Mouse (Mus musculus) lung, embryonic 14.5 days (tissue): ENCODE data around the gene Ccdc148. TPM values are rescaled to one million over a fixed set of nuclear protein-coding genes. Genes with fewer than 3 reads are reported as not detected.

ENCODE experiments used
- ATAC-seq: fragments of 200-750 bp; cut with Nextera tagmentation; 2 replicates; pipeline ENCODE4 v1.8.0; 2017; ENCODE audit warnings: mild to moderate bottlenecking, moderate TSS enrichment, moderate library complexity; ENCODE audit not compliant: insufficient read depth
- DNase-seq: peaks from one replicate; pipeline ENCODE4 v3.0.0-alpha.2; 2015
- H3K27ac ChIP-seq: fragments of 300-500 bp; sonication (generic); 2 replicates; pipeline ENCODE4 v1.5.1; 2014; ENCODE audit warnings: low read depth, mild to moderate bottlenecking, moderate library complexity
- H3K27me3 ChIP-seq: fragments of 300-500 bp; sonication (generic); 2 replicates; pipeline ENCODE4 v1.6.1; 2014; ENCODE audit warnings: low read length, control low read depth; ENCODE audit not compliant: insufficient read depth
- H3K36me3 ChIP-seq: fragments of 300-500 bp; sonication (generic); 2 replicates; pipeline ENCODE4 v1.6.1; 2014; ENCODE audit warnings: control low read depth; ENCODE audit not compliant: insufficient read depth
- H3K4me1 ChIP-seq: fragments of 300-500 bp; sonication (generic); 2 replicates; pipeline ENCODE4 v1.6.1; 2014; ENCODE audit warnings: antibody characterized with exemption, control low read depth; ENCODE audit not compliant: insufficient read depth
- H3K4me2 ChIP-seq: fragments of 300-500 bp; sonication (generic); 2 replicates; pipeline ENCODE4 v1.6.1; 2014; ENCODE audit warnings: mild to moderate bottlenecking
- H3K4me3 ChIP-seq: fragments of 300-500 bp; sonication (generic); 2 replicates; pipeline ENCODE4 v1.5.1; 2014; ENCODE audit warnings: low read depth, low read length
- H3K9ac ChIP-seq: fragments of 300-500 bp; sonication (generic); 2 replicates; pipeline ENCODE4 v1.6.1; 2014
- H3K9me3 ChIP-seq: fragments of 300-500 bp; sonication (generic); 2 replicates; pipeline ENCODE4 v1.6.1; 2016; ENCODE audit warnings: low read depth, low read length, control low read depth
- CTCF ChIP-seq: IDR thresholded peaks from 2 replicates; pipeline ENCODE4 v1.5.1; 2016; ENCODE audit warnings: antibody characterized with exemption, low read depth
- WGBS: fragments of 180-500 bp; shearing (Covaris S2); extraction: QIAGEN DNeasy Blood & Tissue Kit; methylation state at CpG from one replicate; pipeline ENCODE4 v1.1.7; 2014; 5-methylcytosine and 5-hydroxymethylcytosine counted together
- polyA plus RNA-seq: library from polyadenylated mRNA; unstranded; fragments of >200 nt; fragmentation: Nextera tagmentation; extraction: Ambion mirVana; gene quantifications from 2 replicates; pipeline ENCODE4 v1.2.1, GENCODE M21; 2014

Ccdc148 gene
- polyA plus RNA-seq, 1 experiment from 2014 or later: 1.1 TPM

GRCm38 (mm10) chr2:59054339-59054738, 106.1 kb downstream of the Ccdc148 start:
- DNase-seq (no peak), ATAC-seq (no peak)
- Histone ChIP-seq H3K4me2 (no peak overlapping the region), H3K9me3 (no peaks in the 10 kb centered on the region), H3K36me3 (no peaks in the 10 kb centered on the region), H3K4me3 (no peak overlapping the region), H3K27me3 (no peaks in the 10 kb centered on the region), H3K4me1 (no peaks in the 10 kb centered on the region), H3K27ac (no peak overlapping the region), H3K9ac (no peak overlapping the region)
- WGBS: 59% methylated on average over 5 of the region's 5 CpGs
- no peak for TF ChIP-seq CTCF

- H3K9me3 ChIP-seq: no peaks in the 10 kb centered on the region
- no peak for ATAC-seq
- WGBS: 58% methylated on average over 7 of the region's 7 CpGs
Measured at GRCm38 (mm10) chr2:59053461-59054039, 106.9 kb downstream of the Ccdc148 start.

GRCm38 (mm10) chr2:59050245-59050824, 110.1 kb downstream of the Ccdc148 start:
- Histone ChIP-seq H3K27ac (no peak overlapping the region), H3K4me3 (no peak overlapping the region), H3K9ac (no peak overlapping the region), H3K4me1 (no peaks in the 10 kb centered on the region), H3K9me3 (no peaks in the 10 kb centered on the region), H3K4me2 (no peak overlapping the region), H3K27me3 (no peaks in the 10 kb centered on the region), H3K36me3 (no peaks in the 10 kb centered on the region)
- DNase-seq: no peak
- no peak for TF ChIP-seq CTCF
- 67% methylated on average over 8 of the region's 8 CpGs for WGBS
- ATAC-seq: no peak

More at GRCm38 (mm10) chr2:59053461-59054039, 106.9 kb downstream of the Ccdc148 start:
- no peaks in the 10 kb centered on the region for H3K36me3 ChIP-seq
- H3K27me3 ChIP-seq: no peaks in the 10 kb centered on the region
- H3K4me2 ChIP-seq: no peak overlapping the region
- no peaks in the 10 kb centered on the region for H3K4me1 ChIP-seq
- H3K9ac ChIP-seq: no peak overlapping the region
- H3K4me3 ChIP-seq: no peak overlapping the region
- TF ChIP-seq CTCF: no peak
- no peak overlapping the region for H3K27ac ChIP-seq
- no peak for DNase-seq

- no peak overlapping the region for H3K4me3 ChIP-seq
- WGBS: 43% methylated on average over 4 of the region's 4 CpGs
- H3K27me3 ChIP-seq: no peaks in the 10 kb centered on the region
- TF ChIP-seq CTCF: no peak
- H3K27ac ChIP-seq: no peak overlapping the region
- H3K9ac ChIP-seq: no peak overlapping the region
- no peak overlapping the region for H3K4me2 ChIP-seq
- H3K4me1 ChIP-seq: no peaks in the 10 kb centered on the region
- DNase-seq (no peak), ATAC-seq (no peak)
- H3K9me3 ChIP-seq: no peaks in the 10 kb centered on the region
- H3K36me3 ChIP-seq: no peaks in the 10 kb centered on the region
Measured at GRCm38 (mm10) chr2:59049686-59050085, 110.8 kb downstream of the Ccdc148 start.

GRCm38 (mm10) chr2:59048775-59049451, 111.6 kb downstream of the Ccdc148 start:
- no peak for DNase-seq
- Histone ChIP-seq H3K4me1 (no peaks in the 10 kb centered on the region), H3K36me3 (no peaks in the 10 kb centered on the region), H3K27me3 (no peaks in the 10 kb centered on the region), H3K4me3 (no peak overlapping the region), H3K9me3 (no peaks in the 10 kb centered on the region), H3K4me2 (no peak overlapping the region), H3K27ac (no peak overlapping the region), H3K9ac (no peak overlapping the region)
- TF ChIP-seq CTCF: no peak
- WGBS: 58% methylated on average over 6 of the region's 6 CpGs
- no peak for ATAC-seq

GRCm38 (mm10) chr2:59043313-59044032, 117.0 kb downstream of the Ccdc148 start:
- no peak for TF ChIP-seq CTCF
- peak; percentile 26 for DNase-seq
- WGBS: 39% methylated on average over 22 of the region's 22 CpGs
- H3K4me3 ChIP-seq: no peak overlapping the region
- H3K27ac ChIP-seq: no peak overlapping the region; the same call in 1 of the 2 replicates
- H3K9ac ChIP-seq: no peak overlapping the region
- no peaks in the 10 kb centered on the region for H3K36me3 ChIP-seq
- H3K4me2 ChIP-seq: peak overlapping the region; percentile 29; the same call in 1 of the 2 replicates
- H3K4me1 ChIP-seq: no peaks in the 10 kb centered on the region
- no peaks in the 10 kb centered on the region for H3K9me3 ChIP-seq
- no peaks in the 10 kb centered on the region for H3K27me3 ChIP-seq
- ATAC-seq: no peak

GRCm38 (mm10) chr2:59042616-59043015, 117.9 kb downstream of the Ccdc148 start:
- H3K4me3 ChIP-seq: no peak overlapping the region
- 38% methylated on average over 13 of the region's 13 CpGs for WGBS
- no peaks in the 10 kb centered on the region for H3K9me3 ChIP-seq
- H3K27ac ChIP-seq: no peak overlapping the region
- peak; percentile 71 for ATAC-seq
- no peak overlapping the region for H3K9ac ChIP-seq
- no peaks in the 10 kb centered on the region for H3K27me3 ChIP-seq
- no peaks in the 10 kb centered on the region for H3K36me3 ChIP-seq
- H3K4me1 ChIP-seq: no peaks in the 10 kb centered on the region
- no peak for TF ChIP-seq CTCF
- H3K4me2 ChIP-seq: no peak overlapping the region
- no peak for DNase-seq
